Mouse (Mus musculus) kidney, adult 8-10 months (tissue): ENCODE results near the gene Plaur.
"Not testable (repeated sequence)": the region's sequence is repeated elsewhere in the genome, so short reads cannot be mapped to it uniquely, and the experiment has no call there.

Experiments used
- DNase-seq, 2 experiments: peaks; one replicate each; pipeline ENCODE4 v3.0.0; 2022

Plaur gene

GRCm38 (mm10) chr7:24480121-24480941 lies 18.0 kb downstream of the Plaur start:
- DNase-seq, result no peak

- no peak for DNase-seq
Observed at GRCm38 (mm10) chr7:24480986-24481473, 18.7 kb downstream of the Plaur start.

DNA sequence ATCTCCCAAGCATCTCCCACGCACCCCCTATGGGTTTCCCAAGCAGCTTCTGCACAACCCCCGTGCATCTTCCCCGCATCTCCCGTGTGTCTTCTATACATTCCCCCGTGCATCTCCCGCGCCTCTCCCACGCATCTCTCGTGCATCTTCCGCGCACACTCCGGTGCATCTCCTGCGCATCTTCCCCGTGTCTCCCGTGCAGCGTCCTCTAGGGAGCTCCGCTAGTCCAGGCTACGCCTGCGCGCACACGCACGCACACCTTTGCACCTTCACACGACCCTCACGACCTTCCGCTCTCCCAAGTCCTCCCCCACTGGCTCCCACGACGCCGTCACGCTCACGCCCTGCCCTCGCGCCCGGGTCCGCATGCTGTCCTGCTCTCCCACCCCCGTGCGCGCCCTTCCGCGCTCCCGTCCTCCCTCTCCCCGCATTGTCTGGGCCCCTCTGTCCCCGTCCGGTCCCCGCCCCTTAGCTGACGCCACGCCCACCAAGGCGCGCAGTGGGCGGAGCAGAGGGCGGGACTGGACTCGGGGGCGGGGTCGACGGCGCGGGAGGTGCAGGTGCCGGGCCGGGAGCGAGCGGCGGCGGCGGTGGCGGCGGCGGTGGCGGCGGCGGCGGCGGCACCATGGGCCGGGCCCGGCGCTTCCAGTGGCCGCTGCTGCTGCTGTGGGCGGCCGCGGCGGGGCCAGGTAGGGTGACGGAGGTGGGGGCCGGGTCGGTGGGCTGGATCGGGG lies 19.4 kb downstream of the Plaur start, which contains the start of gene Cadm4:
Gene Cadm4, plus strand, starts transcription at position 550 of the 734 bp plus-strand sequence.
- peak; percentile 78 to 81 for DNase-seq

- no peak for DNase-seq
Observed at GRCm38 (mm10) chr7:24482208-24483020, 20.1 kb downstream of the Plaur start.

DNA sequence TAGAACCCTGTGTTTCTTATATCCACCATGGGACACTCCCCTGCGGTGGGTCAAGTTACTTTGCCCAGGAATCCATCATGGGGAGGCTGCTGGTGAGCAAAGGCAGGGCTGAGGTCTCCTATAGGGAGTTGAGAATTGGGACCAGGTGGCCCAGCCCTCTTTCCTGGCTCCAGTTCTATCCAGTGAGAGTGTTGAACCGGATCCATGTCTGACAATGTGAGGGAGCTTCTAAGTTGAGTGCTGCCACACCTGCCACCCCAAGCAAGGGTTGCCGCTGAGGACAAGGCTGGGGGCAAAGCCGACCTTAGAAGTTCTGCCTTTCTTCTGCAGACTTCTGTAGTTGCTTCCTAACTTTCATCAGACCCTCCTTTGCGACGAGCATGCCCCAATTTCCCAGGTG lies 21.0 kb downstream of the Plaur start:
- DNase-seq, result not testable (repeated sequence)

GRCm38 (mm10) chr7:24485481-24485880 lies 23.2 kb downstream of the Plaur start:
- DNase-seq, result no peak

GRCm38 (mm10) chr7:24486654-24487130 lies 24.4 kb downstream of the Plaur start:
- DNase-seq, result no peak

- DNase-seq, result no peak
Observed at GRCm38 (mm10) chr7:24487403-24487802, 25.1 kb downstream of the Plaur start.

DNA sequence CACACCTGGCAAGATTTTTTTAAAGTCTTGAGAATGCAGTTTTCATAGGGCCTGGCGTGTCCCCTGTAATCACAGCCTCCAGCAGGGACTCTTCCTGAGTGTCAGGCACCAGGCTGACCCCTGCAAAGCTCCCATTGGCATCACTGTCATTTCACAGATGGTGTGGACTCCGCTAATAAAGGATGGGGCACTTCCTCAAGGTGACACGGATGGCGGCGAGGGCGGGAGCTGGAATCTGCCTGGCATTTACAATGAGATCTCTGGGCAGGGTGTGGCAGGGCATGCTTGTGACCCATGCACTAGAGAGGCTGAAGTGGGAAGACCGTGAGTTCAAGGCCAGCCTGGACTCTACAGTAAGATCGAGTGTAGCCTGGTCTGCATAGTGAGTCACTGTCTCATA lies 26.0 kb downstream of the Plaur start:
- no peak for DNase-seq

DNA sequence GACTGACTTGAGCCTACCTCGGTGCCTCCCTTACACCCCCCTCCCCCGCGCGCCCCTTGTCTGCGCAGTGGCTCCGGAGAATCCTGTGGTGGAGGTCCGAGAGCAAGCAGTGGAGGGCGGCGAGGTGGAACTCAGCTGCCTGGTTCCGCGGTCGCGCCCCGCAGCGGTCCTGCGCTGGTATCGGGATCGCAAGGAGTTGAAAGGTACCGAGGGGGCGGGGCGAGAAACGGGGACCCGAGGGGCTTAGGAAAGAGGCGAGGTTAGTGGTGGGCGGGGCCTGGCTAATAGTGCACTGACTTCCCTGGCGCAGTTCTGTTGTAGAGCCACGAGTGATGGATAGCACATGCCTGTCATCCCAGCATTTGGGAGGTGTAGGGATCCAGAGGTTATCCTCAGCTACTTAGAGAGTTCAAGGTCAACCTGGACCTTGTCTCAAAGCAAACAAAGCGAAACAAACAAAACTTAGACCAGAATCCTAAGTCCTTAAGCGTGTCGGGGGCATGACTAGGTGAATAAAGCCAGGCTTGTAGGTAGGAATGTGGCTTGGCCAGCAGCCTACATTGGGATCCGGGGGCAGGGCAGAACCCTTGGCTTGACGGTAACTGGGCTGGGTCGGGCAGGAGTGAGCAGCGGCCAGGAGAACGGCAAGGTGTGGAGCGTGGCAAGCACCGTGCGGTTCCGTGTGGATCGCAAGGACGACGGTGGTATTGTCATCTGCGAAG lies 37.7 kb downstream of the Plaur start:
- peak; percentile 37 to 49 for DNase-seq

DNA sequence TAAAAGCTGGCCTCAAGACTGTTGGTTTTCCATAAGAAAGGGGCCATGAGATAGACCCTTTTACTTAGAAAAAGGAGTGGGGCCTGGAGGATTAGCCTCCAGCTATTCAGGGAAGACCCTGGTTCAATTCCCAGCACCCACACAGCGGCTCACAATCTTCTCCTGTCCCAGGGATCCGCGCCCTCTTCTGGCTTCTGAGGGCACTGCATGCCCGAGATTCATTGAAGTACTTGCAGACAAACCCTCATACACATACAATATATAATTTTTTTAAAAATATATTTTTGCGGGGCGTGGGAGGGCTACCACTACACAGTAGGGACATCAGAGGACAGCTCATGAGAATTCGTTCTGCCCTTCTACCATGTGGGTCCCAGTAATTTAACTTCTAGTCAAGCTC lies 38.6 kb downstream of the Plaur start:
- DNase-seq, result peak in 1 of 2 experiments; percentile 40

DNA sequence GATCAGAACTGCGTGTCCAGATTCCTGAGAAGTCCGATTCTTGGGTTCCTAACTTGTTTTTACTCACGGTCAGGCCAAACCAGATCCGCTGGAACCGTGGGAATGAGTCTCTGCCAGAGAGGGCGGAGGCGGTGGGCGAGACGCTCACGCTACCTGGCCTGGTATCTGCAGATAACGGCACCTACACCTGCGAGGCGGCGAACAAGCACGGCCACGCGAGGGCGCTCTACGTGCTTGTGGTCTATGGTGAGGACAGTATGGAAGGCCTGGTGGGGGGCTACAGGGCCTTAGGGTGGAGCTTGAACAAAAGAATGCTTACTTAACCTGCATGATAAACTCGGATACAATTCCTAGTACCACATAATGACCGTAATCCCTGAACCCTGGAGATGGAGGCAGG lies 39.2 kb downstream of the Plaur start:
- no peak for DNase-seq

DNA sequence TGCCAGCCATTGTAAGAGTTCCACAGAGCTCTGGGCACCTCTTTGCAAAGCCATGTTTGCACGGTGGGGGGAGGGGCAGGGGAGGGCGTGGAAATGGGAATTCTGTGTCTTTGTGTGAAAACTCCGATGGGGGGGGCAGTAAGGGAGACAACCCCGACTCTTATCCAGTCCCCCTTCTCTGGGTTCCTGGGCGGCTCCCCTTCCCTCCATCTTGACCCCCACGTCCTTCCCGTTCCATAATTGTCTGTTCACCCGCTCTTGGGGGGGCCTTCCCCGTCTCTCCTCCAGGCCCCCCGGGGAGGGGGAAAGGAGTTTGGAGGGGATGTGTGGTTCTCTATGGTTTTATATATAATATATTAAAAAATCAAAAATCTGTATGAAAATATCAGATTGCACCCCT lies 41.7 kb downstream of the Plaur start:
- no peak for DNase-seq

DNA sequence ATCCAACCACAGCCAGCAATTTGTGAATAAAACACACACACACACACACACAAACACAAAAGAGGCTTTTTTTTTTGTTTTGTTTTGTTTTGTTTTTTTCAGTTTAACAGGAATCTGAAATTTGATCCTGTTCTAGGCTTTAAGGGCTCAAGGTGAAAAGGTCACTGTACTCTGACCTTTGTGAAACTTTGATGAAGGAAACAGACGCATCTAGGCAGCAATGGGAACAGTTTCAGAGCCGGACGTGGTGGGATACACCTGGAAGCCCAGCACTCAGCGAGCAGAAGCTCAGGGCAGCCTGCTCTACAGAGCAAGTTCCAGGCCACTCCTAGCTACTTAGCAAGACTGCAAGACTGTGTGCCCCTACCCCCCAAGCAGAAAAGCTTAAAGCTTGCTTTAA lies 42.6 kb downstream of the Plaur start:
- no peak for DNase-seq

DNA sequence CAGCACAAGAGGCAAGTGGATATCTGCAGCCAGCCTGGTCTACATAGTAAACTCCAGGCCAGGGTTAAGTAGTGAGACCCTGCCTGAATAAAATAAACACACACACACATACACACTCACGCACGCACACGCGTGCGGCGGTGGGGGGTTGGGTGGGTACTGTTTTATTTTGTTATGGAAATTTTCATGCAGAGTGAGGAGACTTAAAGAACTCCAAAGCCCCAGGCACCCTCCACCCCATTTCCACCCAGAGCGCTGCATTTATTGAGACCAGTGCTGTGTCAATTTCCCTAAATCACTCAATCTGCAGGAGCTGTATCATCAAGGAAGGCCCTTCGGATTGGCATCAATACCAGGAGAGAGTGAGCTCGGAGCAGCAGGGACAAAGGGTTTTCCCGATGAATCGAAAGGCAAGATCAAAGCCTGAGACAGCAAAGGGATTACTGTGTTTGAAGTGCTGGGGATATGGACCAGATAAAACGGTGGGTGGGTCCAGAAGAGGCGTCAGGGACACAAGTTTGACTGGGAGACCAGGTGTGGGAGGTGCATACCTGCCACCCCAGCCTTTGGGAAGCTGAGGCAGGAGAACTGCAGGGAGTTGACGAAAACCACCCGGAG lies 43.3 kb downstream of the Plaur start:
- no peak for DNase-seq

DNA sequence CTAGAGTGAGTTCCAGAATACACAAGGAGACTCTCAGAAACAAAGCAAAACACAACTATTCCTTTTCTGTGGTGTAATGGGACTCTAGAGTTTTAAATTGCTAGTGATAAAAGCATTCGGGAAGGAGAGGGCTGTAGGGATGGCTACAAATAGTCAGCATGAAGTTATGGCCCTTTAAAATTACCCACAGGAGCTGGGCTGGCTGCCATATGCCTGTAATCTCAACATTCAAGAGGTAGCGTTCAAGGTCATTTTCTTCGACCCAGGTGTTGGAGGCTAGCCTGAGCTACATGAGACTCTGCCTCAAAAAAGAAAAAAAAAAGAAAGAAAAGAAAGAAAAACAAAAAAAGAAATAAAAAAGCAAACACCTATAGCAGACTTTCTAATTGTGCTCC lies 43.8 kb downstream of the Plaur start:
- peak; percentile 31 to 42 for DNase-seq

DNA sequence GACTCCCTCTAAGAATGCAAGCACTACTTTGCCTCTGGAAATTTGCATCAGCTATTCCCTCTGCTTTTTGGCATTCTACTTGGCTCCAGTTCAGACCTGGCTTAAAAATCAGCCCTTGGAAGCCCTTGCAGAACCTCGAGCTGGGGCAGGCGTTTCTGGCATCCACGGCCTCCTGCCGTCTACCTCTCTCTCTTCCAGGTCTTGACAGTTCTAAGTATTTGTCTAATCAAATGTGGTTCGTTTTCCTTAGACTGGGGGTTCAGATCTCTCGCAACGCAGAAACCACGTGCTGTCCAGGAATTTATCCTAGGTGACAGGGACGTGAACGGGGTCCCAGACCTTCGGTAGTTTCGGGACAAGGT lies 44.2 kb downstream of the Plaur start:
- DNase-seq, result peak; percentile 74 to 80

GRCm38 (mm10) chr7:24506838-24507725 lies 44.8 kb downstream of the Plaur start, which contains the start of gene Zfp428:
Zfp428 (plus strand) TSS chr7:24507006.
- peak; percentile 77 to 82 for DNase-seq

GRCm38 (mm10) chr7:24507726-24508114 lies 45.4 kb downstream of the Plaur start:
- no peak for DNase-seq

DNA sequence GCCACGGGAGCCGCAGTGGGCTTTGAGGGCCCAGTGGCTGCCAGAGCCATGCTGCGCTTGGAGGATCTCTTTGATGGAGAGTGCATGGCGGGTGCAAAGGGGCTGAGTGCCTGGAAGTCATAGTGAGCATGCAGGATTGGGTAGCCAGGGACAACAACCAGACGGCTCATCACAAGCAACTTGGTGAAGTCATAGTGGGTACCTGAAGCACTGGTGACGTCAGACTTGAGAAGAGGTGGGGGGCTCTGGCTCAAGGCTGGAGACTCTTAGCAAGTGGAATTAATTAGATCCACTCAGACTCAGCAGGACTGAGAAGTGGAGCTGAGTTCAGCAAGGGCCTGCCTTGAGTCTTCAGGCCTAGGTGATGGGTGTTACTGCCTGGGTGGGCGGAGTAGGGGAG lies 50.1 kb downstream of the Plaur start, which contains the start of gene AC161166.1:
Gene AC161166.1, minus strand, starts transcription at position 101 of the 400 bp plus-strand sequence.
- no peak for DNase-seq

DNA sequence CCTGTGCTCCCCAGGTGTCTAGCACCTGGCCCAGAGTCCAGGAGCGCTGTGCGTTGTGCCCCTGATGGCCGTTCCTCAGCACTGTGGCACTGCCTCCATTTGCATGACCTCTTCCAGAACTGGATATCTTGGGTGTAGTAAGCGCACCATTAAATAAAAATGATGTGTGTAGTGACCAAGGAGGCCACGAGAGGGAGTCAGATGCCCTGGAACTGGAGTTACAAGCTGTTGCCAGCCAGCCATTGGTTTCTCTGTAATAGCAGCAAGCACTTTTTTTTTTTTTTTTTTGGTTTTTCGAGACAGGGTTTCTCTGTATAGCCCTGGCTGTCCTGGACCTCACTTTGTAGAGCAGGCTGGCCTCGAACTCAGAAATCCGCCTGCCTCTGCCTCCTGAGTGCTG lies 54.0 kb downstream of the Plaur start:
- DNase-seq, result peak in 1 of 2 experiments; percentile 48
